Mouse (Mus musculus) CH12.LX (cell line): ENCODE data around the gene Gxylt1. TPM values are rescaled to one million over a fixed set of nuclear protein-coding genes. Genes with fewer than 3 reads are reported as not detected.

ENCODE experiments used
- DNase-seq: peaks from one replicate; pipeline ENCODE4 v3.0.0-alpha.2; 2013; ENCODE audit errors: extremely low read depth
- H3K27ac ChIP-seq: 2 replicates; pipeline ENCODE4 v1.5.1; 2012; ENCODE audit warnings: low read depth, mild to moderate bottlenecking, control low read depth, moderate library complexity; ENCODE audit not compliant: insufficient read depth
- H3K27me3 ChIP-seq: replicated peaks from 2 replicates; pipeline ENCODE3; 2012; ENCODE audit warnings: inconsistent platforms
- H3K36me3 ChIP-seq, 2 experiments: replicated peaks in 1 of 2; 2 replicates each; pipeline versions ENCODE3 to v1.6.1; 2012; ENCODE audit warnings: inconsistent platforms in 1 of 2, low read length in 1 of 2, mild to moderate bottlenecking in 1 of 2, mixed read lengths in 1 of 2, moderate library complexity in 1 of 2; ENCODE audit not compliant: control insufficient read depth in 1 of 2, insufficient read depth in 1 of 2
- H3K4me1 ChIP-seq, 2 experiments: 2 replicates each; pipeline ENCODE4 v1.6.1; 2012; ENCODE audit warnings: inconsistent platforms in 1 of 2, moderate library complexity in 1 of 2; ENCODE audit not compliant: insufficient read depth in 2 of 2, control insufficient read depth in 1 of 2
- H3K4me2 ChIP-seq: 2 replicates; pipeline ENCODE4 v1.6.1; 2012; ENCODE audit warnings: low read depth, mild to moderate bottlenecking, control low read depth; ENCODE audit not compliant: poor library complexity, insufficient read depth, severe bottlenecking
- H3K4me3 ChIP-seq, 3 experiments: fragments of 150-350 bp in 1 of 3; sonication (generic) in 1 of 3; replicated peaks in 1 of 3; 2 replicates each; pipeline versions ENCODE3 to v1.5.1; 2011 to 2012; ENCODE audit warnings: low read depth in 2 of 3, low read length in 2 of 3, mild to moderate bottlenecking in 2 of 3, moderate library complexity in 2 of 3, control low read depth in 1 of 3, improper control_type of control experiment in 1 of 3, inconsistent platforms in 1 of 3, mixed read lengths in 1 of 3; ENCODE audit not compliant: poor library complexity in 1 of 3
- H3K79me2 ChIP-seq: replicated peaks from 2 replicates; pipeline ENCODE4 v1.6.1; 2012; ENCODE audit warnings: mild to moderate bottlenecking, moderate library complexity; ENCODE audit not compliant: control insufficient read depth, poor library complexity, insufficient read depth, severe bottlenecking; ENCODE audit errors: extremely low read depth
- H3K9ac ChIP-seq: 2 replicates; pipeline ENCODE4 v1.6.1; 2012; ENCODE audit warnings: low read depth, mild to moderate bottlenecking, control low read depth, moderate library complexity; ENCODE audit not compliant: insufficient read depth
- H3K9me3 ChIP-seq: replicated peaks from 2 replicates; pipeline ENCODE3; 2012; ENCODE audit warnings: low read length, inconsistent platforms, mixed read lengths
- BHLHE40 ChIP-seq: IDR thresholded peaks from 2 replicates; pipeline ENCODE4 v1.6.1; 2011; ENCODE audit warnings: mild to moderate bottlenecking, low read depth, low read length, improper control_type of control experiment
- CHD1 ChIP-seq: IDR thresholded peaks from 2 replicates; pipeline ENCODE4 v1.6.1; 2012; ENCODE audit warnings: low read depth, low read length, improper control_type of control experiment, inconsistent platforms
- CHD2 ChIP-seq: IDR thresholded peaks from 2 replicates; pipeline ENCODE4 v1.6.1; 2011; ENCODE audit warnings: low read length, improper control_type of control experiment
- CTCF ChIP-seq, 2 experiments: IDR thresholded peaks in 1 of 2; conservative IDR thresholded peaks in 1 of 2; 2 replicates each; pipeline ENCODE4 v1.5.1; 2011 to 2012; ENCODE audit warnings: low read depth in 2 of 2, low read length in 2 of 2, improper control_type of control experiment in 1 of 2, inconsistent platforms in 1 of 2, mild to moderate bottlenecking in 1 of 2, moderate library complexity in 1 of 2
- E2F4 ChIP-seq: IDR thresholded peaks from 2 replicates; pipeline ENCODE4 v1.6.1; 2011; ENCODE audit warnings: low read depth, low read length, improper control_type of control experiment; ENCODE audit not compliant: insufficient replicate concordance
- ELF1 ChIP-seq: IDR thresholded peaks from 2 replicates; pipeline ENCODE4 v1.6.1; 2014; ENCODE audit warnings: low read depth, mild to moderate bottlenecking, inconsistent platforms, low read length, improper control_type of control experiment
- EP300 ChIP-seq: IDR thresholded peaks from 2 replicates; pipeline ENCODE4 v1.6.1; 2011; ENCODE audit warnings: low read length, improper control_type of control experiment
- ETS1 ChIP-seq: conservative IDR thresholded peaks from 2 replicates; pipeline ENCODE4 v1.6.1; 2012; ENCODE audit warnings: low read depth, mild to moderate bottlenecking, inconsistent platforms, low read length, improper control_type of control experiment, moderate library complexity
- GABPA ChIP-seq: IDR thresholded peaks from 2 replicates; pipeline ENCODE4 v1.6.1; 2012; ENCODE audit warnings: low read depth, low read length, improper control_type of control experiment, inconsistent platforms; ENCODE audit not compliant: insufficient replicate concordance
- HCFC1 ChIP-seq: IDR thresholded peaks from 2 replicates; pipeline ENCODE4 v1.6.1; 2012; ENCODE audit warnings: low read depth, mild to moderate bottlenecking, inconsistent platforms, low read length, improper control_type of control experiment
- IRF4 ChIP-seq: IDR thresholded peaks from 2 replicates; pipeline ENCODE4 v1.6.1; 2014; ENCODE audit warnings: low read depth, mild to moderate bottlenecking, inconsistent platforms, low read length, improper control_type of control experiment
- JUN ChIP-seq: IDR thresholded peaks from 2 replicates; pipeline ENCODE4 v1.6.1; 2011; ENCODE audit warnings: low read depth, mild to moderate bottlenecking, low read length, improper control_type of control experiment, moderate library complexity; ENCODE audit not compliant: insufficient read depth
- JUND ChIP-seq: conservative IDR thresholded peaks from 2 replicates; pipeline ENCODE4 v1.6.1; 2011; ENCODE audit warnings: low read depth, low read length, improper control_type of control experiment
- KAT2A ChIP-seq: IDR thresholded peaks from 2 replicates; pipeline ENCODE4 v1.6.1; 2012; ENCODE audit warnings: low read length, improper control_type of control experiment, inconsistent platforms; ENCODE audit not compliant: insufficient replicate concordance
- MAFK ChIP-seq: IDR thresholded peaks from 2 replicates; pipeline ENCODE4 v1.6.1; 2011; ENCODE audit warnings: low read length, improper control_type of control experiment; ENCODE audit not compliant: insufficient replicate concordance
- MAX ChIP-seq: IDR thresholded peaks from 2 replicates; pipeline ENCODE4 v1.6.1; 2011; ENCODE audit warnings: low read length, improper control_type of control experiment
- MAZ ChIP-seq: IDR thresholded peaks from 2 replicates; pipeline ENCODE4 v1.6.1; 2012; ENCODE audit warnings: low read depth, mild to moderate bottlenecking, inconsistent platforms, low read length, improper control_type of control experiment, moderate library complexity
- MEF2A ChIP-seq: IDR thresholded peaks from 2 replicates; pipeline ENCODE4 v1.6.1; 2014; ENCODE audit warnings: low read depth, mild to moderate bottlenecking, inconsistent platforms, low read length, improper control_type of control experiment, borderline replicate concordance
- MXI1 ChIP-seq: IDR thresholded peaks from 2 replicates; pipeline ENCODE4 v1.6.1; 2011; ENCODE audit warnings: mild to moderate bottlenecking, low read depth, low read length, improper control_type of control experiment
- MYC ChIP-seq: IDR thresholded peaks from 2 replicates; pipeline ENCODE4 v1.6.1; 2011; ENCODE audit warnings: low read depth, mild to moderate bottlenecking, improper control_type of control experiment, low read length
- NELFE ChIP-seq: IDR thresholded peaks from 2 replicates; pipeline ENCODE4 v1.6.1; 2011; ENCODE audit warnings: low read depth, low read length, improper control_type of control experiment
- NRF1 ChIP-seq: IDR thresholded peaks from 2 replicates; pipeline ENCODE4 v1.6.1; 2014; ENCODE audit warnings: low read depth, mild to moderate bottlenecking, inconsistent platforms, low read length, improper control_type of control experiment, moderate library complexity
- PAX5 ChIP-seq: IDR thresholded peaks from 2 replicates; pipeline ENCODE4 v1.6.1; 2012; ENCODE audit warnings: low read length, inconsistent platforms, mixed read lengths
- POLR2A ChIP-seq: IDR thresholded peaks from 2 replicates; pipeline ENCODE4 v1.6.1; 2011; ENCODE audit warnings: low read depth, mild to moderate bottlenecking, improper control_type of control experiment, low read length
- POLR2AphosphoS2 ChIP-seq: IDR thresholded peaks from 2 replicates; pipeline ENCODE4 v1.6.1; 2011; ENCODE audit warnings: low read depth, low read length, improper control_type of control experiment
- RAD21 ChIP-seq: IDR thresholded peaks from 2 replicates; pipeline ENCODE4 v1.6.1; 2011; ENCODE audit warnings: low read depth, mild to moderate bottlenecking, low read length, improper control_type of control experiment, moderate library complexity
- RCOR1 ChIP-seq: conservative IDR thresholded peaks from 2 replicates; pipeline ENCODE4 v1.6.1; 2012; ENCODE audit warnings: low read depth, mild to moderate bottlenecking, inconsistent platforms, low read length, improper control_type of control experiment
- SIN3A ChIP-seq: IDR thresholded peaks from 2 replicates; pipeline ENCODE4 v1.6.1; 2012; ENCODE audit warnings: low read length, improper control_type of control experiment, inconsistent platforms
- SMC3 ChIP-seq: IDR thresholded peaks from 2 replicates; pipeline ENCODE4 v1.6.1; 2011; ENCODE audit warnings: low read depth, low read length, improper control_type of control experiment
- TBP ChIP-seq: conservative IDR thresholded peaks from 2 replicates; pipeline ENCODE4 v1.6.1; 2011; ENCODE audit warnings: low read depth, low read length, improper control_type of control experiment
- TCF12 ChIP-seq: IDR thresholded peaks from 2 replicates; pipeline ENCODE4 v1.6.1; 2014; ENCODE audit warnings: low read depth, mild to moderate bottlenecking, inconsistent platforms, low read length, improper control_type of control experiment
- UBTF ChIP-seq: IDR thresholded peaks from 2 replicates; pipeline ENCODE4 v1.6.1; 2012; ENCODE audit warnings: low read depth, mild to moderate bottlenecking, inconsistent platforms, low read length, improper control_type of control experiment, moderate library complexity
- USF1 ChIP-seq: IDR thresholded peaks from 2 replicates; pipeline ENCODE4 v1.6.1; 2014; ENCODE audit warnings: low read depth, mild to moderate bottlenecking, inconsistent platforms, low read length, improper control_type of control experiment
- USF2 ChIP-seq: conservative IDR thresholded peaks from 2 replicates; pipeline ENCODE4 v1.6.1; 2011; ENCODE audit warnings: low read depth, low read length, improper control_type of control experiment
- ZC3H11A ChIP-seq: IDR thresholded peaks from 2 replicates; pipeline ENCODE4 v1.6.1; 2012; ENCODE audit warnings: low read depth, mild to moderate bottlenecking, inconsistent platforms, low read length, improper control_type of control experiment
- ZKSCAN1 ChIP-seq: IDR thresholded peaks from 2 replicates; pipeline ENCODE4 v1.6.1; 2012; ENCODE audit warnings: low read depth, inconsistent platforms, low read length, improper control_type of control experiment, borderline replicate concordance
- ZMIZ1 ChIP-seq: IDR thresholded peaks from 2 replicates; pipeline ENCODE4 v1.6.1; 2012; ENCODE audit warnings: low read depth, mild to moderate bottlenecking, inconsistent platforms, low read length, improper control_type of control experiment
- ZNF384 ChIP-seq: IDR thresholded peaks from 2 replicates; pipeline ENCODE4 v1.6.1; 2012; ENCODE audit warnings: low read depth, low read length, improper control_type of control experiment, inconsistent platforms
- dilution Hi-C: fragments of 300-500 bp; cut with MboI; formaldehyde crosslinking; loops from 2 replicates; pipeline ENCODE4 v1.14.3; 2020; ENCODE audit warnings: low sequenced_read_pairs; ENCODE audit not compliant: extremely low pct_unique_long_range_greater_than_20kb, extremely low pct_ligation_motif_present
- in situ Hi-C: fragments of 300-500 bp; cut with MboI; formaldehyde crosslinking; loops from 3 replicates; pipeline ENCODE4 v1.14.3; 2019; ENCODE audit warnings: low sequenced_read_pairs, low pct_ligation_motif_present, low pct_unique_long_range_greater_than_20kb, mixed read lengths
- polyA plus RNA-seq: library from polyadenylated mRNA; unstranded; fragments of >175 nt; gene quantifications from 2 replicates; pipeline ENCODE4 v1.2.1, GENCODE M21; 2012; ENCODE audit warnings: low read depth; ENCODE audit not compliant: insufficient read length
- total RNA-seq, 2 experiments: library from RNA; depleted of rRNA; stranded (reverse); fragments of 300-350 nt in 1 of 2; fragments of >200 nt in 1 of 2; gene quantifications; 2 replicates each; pipeline ENCODE4 v1.2.3; 2012 to 2014

Gxylt1 gene
- 7.5 TPM in 2 replicates for total RNA-seq (2012; rRNA removed)
- total RNA-seq (2014; rRNA removed), result 9.3 and 9.5 TPM in 2 replicates
- polyA plus RNA-seq, result 17.1 and 18.5 TPM in 2 replicates

GRCm38 (mm10) chr15:93274679-93275583 is at the start of gene Gxylt1:
Gene Gxylt1, minus strand, starts transcription at chr15:93275179.
- peaks cover 26% of the 10 kb centered on the region for H3K79me2 ChIP-seq
- in situ Hi-C loops, result no loop called here
- peaks cover 6 to 40% of the 10 kb centered on the region in 2 experiments for H3K4me1 ChIP-seq
- no peaks in the 10 kb centered on the region for H3K9me3 ChIP-seq
- H3K27ac ChIP-seq, result peak within 1 kb of the TSS; percentile 93
- H3K4me2 ChIP-seq, result peak within 1 kb of the TSS; percentile 92
- peak within 1 kb of the TSS; percentile 94 for H3K9ac ChIP-seq
- H3K4me3 ChIP-seq, result peak within 1 kb of the TSS; percentile 73 to 86 (median 82)
- no peaks in the 10 kb centered on the region for H3K27me3 ChIP-seq
- TF ChIP-seq BHLHE40 (0 out of 2 replicates have a peak, but pooled peaks have one; percentile 10), ETS1 (no peak), MYC (no peak), RAD21 (no peak), HCFC1 (peak; percentile 67), MAX (no peak), CHD2 (peak; percentile 63; the same call in 1 of the 2 replicates), USF1 (no peak), KAT2A (0 out of 2 replicates have a peak, but pooled peaks have one; percentile 7), SIN3A (peak; percentile 72; the same call in 1 of the 2 replicates), USF2 (no peak), EP300 (no peak), CTCF (conservative IDR thresholded peaks at IDR 0.05 in 1 of 2, IDR thresholded peaks at IDR 0.05 in 1 of 2; ENCODE audit: low read depth in 2 of 2, low read length in 2 of 2) (no peak), MXI1 (no peak), MEF2A (no peak), ZKSCAN1 (no peak), JUND (no peak), RCOR1 (no peak), POLR2A (peak; percentile 98), PAX5 (no peak), POLR2AphosphoS2 (peak; percentile 84), ELF1 (peak; percentile 98), CHD1 (no peak), GABPA (no peak), E2F4 (no peak), NRF1 (peak; percentile 86), ZMIZ1 (peak; percentile 70; the same call in 1 of the 2 replicates), ZC3H11A (no peak), IRF4 (no peak; the same call in 1 of the 2 replicates), MAFK (no peak), NELFE (peak; percentile 89), TBP (no peak), TCF12 (peak; percentile 71; the same call in 1 of the 2 replicates), UBTF (peak; percentile 82), SMC3 (no peak), MAZ (peak; percentile 81), JUN (no peak), ZNF384 (no peak)
- dilution Hi-C loops, result no loop called here
- peaks cover 0 to 29% of the 10 kb centered on the region in 2 experiments for H3K36me3 ChIP-seq
- DNase-seq, result peak; percentile 90
